Mouse (Mus musculus) layer of hippocampus, postnatal 36 days (tissue): ENCODE results near the gene Phf10. TPM values are rescaled to one million over a fixed set of nuclear protein-coding genes. Genes with fewer than 3 reads are reported as not detected.

ENCODE experiments used
- total RNA-seq, 2 experiments: library from RNA; stranded (reverse); gene quantifications; 2 replicates each; pipeline ENCODE4 v1.2.3; 2021

The Phf10 gene
- total RNA-seq, 2 experiments from 2014 or later: 59.6 to 61.6 TPM

Other genes starting within 250 kb of the Phf10 start
- gene Wdr27, start 18.1 kb downstream of the Phf10 start, total RNA-seq: 1 to 10 TPM; 2.4 to 3.0 TPM
- 10 to 100 TPM; 15.6 to 15.7 TPM for gene 1600012H06Rik, start 18.1 kb downstream of the Phf10 start, total RNA-seq
- 1 to 10 TPM; 7.3 to 8.5 TPM for gene 9030025P20Rik, start 17.2 kb upstream of the Phf10 start, total RNA-seq
- gene Gm3417, start 17.5 kb upstream of the Phf10 start, total RNA-seq: under 1 TPM in 1 of 2 experiments, not detected in 1; 0.60 TPM
- 1 to 10 TPM; 5.4 to 7.7 TPM for gene Gm3435, start 48.9 kb upstream of the Phf10 start, total RNA-seq
- gene Ermard, start 79.9 kb upstream of the Phf10 start, total RNA-seq: 10 to 100 TPM; 47.6 to 61.7 TPM
- gene Tcte3, start 80.2 kb upstream of the Phf10 start, total RNA-seq: 1 to 10 TPM in 1 of 2 experiments, not detected in 1; 1.1 TPM
- gene Gm3448, start 80.3 kb upstream of the Phf10 start, total RNA-seq: 10 to 100 TPM in 1 of 2 experiments, 1 to 10 TPM in 1; 8.6 to 10.7 TPM